Mouse (Mus musculus): ENCODE measurements around the gene Lect2.

Gene Lect2

GRCm38 (mm10) chr13:56554409-56554808 lies 6.1 kb upstream of the Lect2 start:
- peak; percentile 35 for DNase-seq

GRCm38 (mm10) chr13:56553923-56554322 lies 5.6 kb upstream of the Lect2 start:
- no peak for DNase-seq

GRCm38 (mm10) chr13:56551661-56552060 lies 3.4 kb upstream of the Lect2 start:
- no peak for DNase-seq

GRCm38 (mm10) chr13:56550574-56550973 lies 2.3 kb upstream of the Lect2 start:
- DNase-seq: no peak

GRCm38 (mm10) chr13:56549364-56549763 lies 1.1 kb upstream of the Lect2 start:
- DNase-seq: peak; percentile 39

GRCm38 (mm10) chr13:56544956-56545355 lies 3.3 kb downstream of the Lect2 start:
- DNase-seq: no peak

- DNase-seq: no peak
These were observed 4.5 kb downstream of the Lect2 start for GRCm38 (mm10) chr13:56543805-56544204.

- peak; percentile 48 for DNase-seq
These were observed 8.5 kb downstream of the Lect2 start for GRCm38 (mm10) chr13:56539846-56540245.

GRCm38 (mm10) chr13:56537026-56537425 lies 11.3 kb downstream of the Lect2 start:
- DNase-seq: peak; percentile 49

GRCm38 (mm10) chr13:56535570-56535969 lies 12.7 kb downstream of the Lect2 start:
- DNase-seq: no peak

- no peak for DNase-seq
These were observed 13.4 kb downstream of the Lect2 start for GRCm38 (mm10) chr13:56534931-56535330.

- DNase-seq: no peak
These were observed 18.6 kb downstream of the Lect2 start for GRCm38 (mm10) chr13:56529685-56530084.

- DNase-seq: no peak
These were observed 19.3 kb downstream of the Lect2 start for GRCm38 (mm10) chr13:56529031-56529430.

GRCm38 (mm10) chr13:56528281-56528680 lies 20.0 kb downstream of the Lect2 start:
- DNase-seq: peak; percentile 39

- no peak for DNase-seq
These were observed 20.5 kb downstream of the Lect2 start for GRCm38 (mm10) chr13:56527846-56528245.

GRCm38 (mm10) chr13:56526871-56527270 lies 21.4 kb downstream of the Lect2 start:
- no peak for DNase-seq

GRCm38 (mm10) chr13:56522821-56523167 lies 25.5 kb downstream of the Lect2 start:
- DNase-seq: no peak

GRCm38 (mm10) chr13:56522081-56522820 lies 26.1 kb downstream of the Lect2 start, which contains the start of gene Fbxl21:
Gene Fbxl21 (plus strand): TSS chr13:56522472.
- peak; percentile 98 for DNase-seq

GRCm38 (mm10) chr13:56516816-56517215 lies 31.5 kb downstream of the Lect2 start:
- no peak for DNase-seq

GRCm38 (mm10) chr13:56516311-56516710 lies 32.0 kb downstream of the Lect2 start:
- DNase-seq: no peak

GRCm38 (mm10) chr13:56513595-56513994 lies 34.7 kb downstream of the Lect2 start:
- no peak for DNase-seq

GRCm38 (mm10) chr13:56509796-56510195 lies 38.5 kb downstream of the Lect2 start:
- DNase-seq: peak; percentile 85

- DNase-seq: no peak
These were observed 41.3 kb downstream of the Lect2 start for GRCm38 (mm10) chr13:56506871-56507496.

GRCm38 (mm10) chr13:56501866-56502420 lies 46.4 kb downstream of the Lect2 start:
- DNase-seq: no peak

Measured in kidney, adult 9 months (tissue).